Mouse (Mus musculus): ENCODE results near the gene Gm10719. TPM values are rescaled to one million over a fixed set of nuclear protein-coding genes. Genes with fewer than 3 reads are reported as not detected.
"Not testable (repeated sequence)": the region's sequence is repeated elsewhere in the genome, so short reads cannot be mapped to it uniquely, and the experiment has no call there.

Gene Gm10719
- total RNA-seq, 1 experiment from 2014 or later: 94.7 TPM

DNA sequence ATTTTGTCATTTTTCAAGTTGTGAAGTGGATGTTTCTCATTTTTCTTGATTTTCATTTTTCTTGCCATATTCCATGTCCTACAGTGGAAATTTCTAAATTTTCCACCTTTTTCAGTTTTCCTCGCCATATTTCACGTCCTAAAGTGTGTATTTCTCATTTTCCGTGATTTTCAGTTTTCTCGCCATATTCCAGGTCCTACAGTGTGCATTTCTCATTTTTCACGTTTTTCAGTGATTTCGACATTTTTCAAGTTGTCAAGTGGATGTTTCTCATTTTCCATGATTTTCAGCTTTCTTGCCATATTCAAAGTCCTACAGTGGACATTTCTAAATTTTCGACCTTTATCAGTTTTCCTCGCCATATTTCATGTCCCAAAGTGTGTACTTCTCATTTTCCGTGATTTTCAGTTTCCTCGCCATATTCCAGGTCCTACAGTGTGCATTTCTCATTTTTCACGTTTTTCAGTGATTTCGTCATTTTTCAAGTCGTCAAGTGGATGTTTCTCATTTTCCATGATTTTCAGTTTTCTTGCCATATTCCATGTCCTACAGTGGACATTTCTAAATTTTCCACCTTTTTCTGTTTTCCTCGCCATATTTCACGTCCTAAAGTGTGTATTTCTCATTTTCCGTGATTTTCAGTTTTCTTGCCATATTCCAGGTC, 6.9 kb downstream of the Gm10719 start:
- not testable (repeated sequence) for ATAC-seq (ENCODE audit: extremely low read depth, insufficient number of reproducible peaks, low FRiP score, poor library complexity, severe bottlenecking)

DNA sequence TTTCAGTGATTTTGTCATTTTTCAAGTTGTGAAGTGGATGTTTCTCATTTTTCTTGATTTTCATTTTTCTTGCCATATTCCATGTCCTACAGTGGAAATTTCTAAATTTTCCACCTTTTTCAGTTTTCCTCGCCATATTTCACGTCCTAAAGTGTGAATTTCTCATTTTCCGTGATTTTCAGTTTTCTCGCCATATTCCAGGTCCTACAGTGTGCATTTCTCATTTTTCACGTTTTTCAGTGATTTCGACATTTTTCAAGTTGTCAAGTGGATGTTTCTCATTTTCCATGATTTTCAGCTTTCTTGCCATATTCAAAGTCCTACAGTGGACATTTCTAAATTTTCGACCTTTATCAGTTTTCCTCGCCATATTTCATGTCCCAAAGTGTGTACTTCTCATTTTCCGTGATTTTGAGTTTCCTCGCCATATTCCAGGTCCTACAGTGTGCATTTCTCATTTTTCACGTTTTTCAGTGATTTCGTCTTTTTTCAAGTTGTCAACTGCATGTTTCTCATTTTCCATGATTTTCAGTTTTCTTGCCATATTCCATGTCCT, 7.8 kb downstream of the Gm10719 start, which contains the start of gene Gm10717:
Gene Gm10717 (plus strand): TSS at position 506 of the 556 bp plus-strand sequence.
- not testable (repeated sequence) for ATAC-seq (ENCODE audit: extremely low read depth, insufficient number of reproducible peaks, low FRiP score, poor library complexity, severe bottlenecking)

DNA sequence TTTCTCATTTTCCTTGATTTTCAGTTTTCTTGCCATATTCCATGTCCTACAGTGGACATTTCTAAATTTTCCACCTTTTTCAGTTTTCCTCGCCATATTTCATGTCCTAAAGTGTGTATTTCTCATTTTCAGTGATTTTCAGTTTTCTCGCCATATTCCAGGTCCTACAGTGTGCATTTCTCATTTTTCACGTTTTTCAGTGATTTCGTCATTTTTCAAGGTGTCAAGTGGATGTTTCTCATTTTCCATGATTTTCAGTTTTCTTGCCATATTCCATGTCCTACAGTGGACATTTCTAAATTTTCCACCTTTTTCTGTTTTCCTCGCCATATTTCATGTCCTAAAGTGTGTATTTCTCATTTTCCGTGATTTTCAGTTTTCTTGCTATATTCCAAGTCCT, 8.4 kb downstream of the Gm10719 start:
- ATAC-seq (ENCODE audit: extremely low read depth, insufficient number of reproducible peaks, low FRiP score, poor library complexity, severe bottlenecking): not testable (repeated sequence)

DNA sequence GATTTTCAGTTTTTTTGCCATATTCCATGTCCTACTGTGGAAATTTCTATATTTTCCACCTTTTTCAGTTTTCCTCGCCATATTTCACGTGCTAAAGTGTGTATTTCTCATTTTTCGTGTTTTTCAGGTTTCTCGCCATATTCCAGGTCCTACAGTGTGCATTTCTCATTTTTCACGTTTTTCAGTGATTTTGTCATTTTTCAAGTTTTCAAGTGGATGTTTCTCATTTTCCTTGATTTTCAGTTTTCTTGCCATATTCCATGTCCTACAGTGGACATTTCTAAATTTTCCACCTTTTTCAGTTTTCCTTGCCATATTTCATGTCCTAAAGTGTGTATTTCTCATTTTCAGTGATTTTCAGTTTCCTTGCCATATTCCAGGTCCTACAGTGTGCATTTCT, 8.9 kb downstream of the Gm10719 start:
- not testable (repeated sequence) for ATAC-seq (ENCODE audit: extremely low read depth, insufficient number of reproducible peaks, low FRiP score, poor library complexity, severe bottlenecking)

DNA sequence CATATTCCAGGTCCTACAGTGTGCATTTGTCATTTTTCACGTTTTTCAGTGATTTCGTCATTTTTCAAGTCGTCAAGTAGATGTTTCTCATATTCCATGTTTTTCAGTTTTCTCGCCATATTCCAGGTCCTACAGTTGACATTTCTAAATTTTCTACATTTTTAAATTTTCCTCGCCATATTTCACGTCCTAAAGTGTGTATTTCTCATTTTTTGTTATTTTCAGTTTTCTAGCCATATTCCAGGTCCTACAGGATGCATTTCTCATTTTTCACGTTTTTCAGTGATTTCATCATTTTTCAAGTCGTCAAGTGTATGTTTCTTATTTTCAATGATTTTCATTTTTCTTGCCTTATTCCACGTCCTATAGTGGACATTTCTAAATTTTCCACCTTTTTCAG, 9.5 kb downstream of the Gm10719 start:
- not testable (repeated sequence) for ATAC-seq (ENCODE audit: extremely low read depth, insufficient number of reproducible peaks, low FRiP score, poor library complexity, severe bottlenecking)

DNA sequence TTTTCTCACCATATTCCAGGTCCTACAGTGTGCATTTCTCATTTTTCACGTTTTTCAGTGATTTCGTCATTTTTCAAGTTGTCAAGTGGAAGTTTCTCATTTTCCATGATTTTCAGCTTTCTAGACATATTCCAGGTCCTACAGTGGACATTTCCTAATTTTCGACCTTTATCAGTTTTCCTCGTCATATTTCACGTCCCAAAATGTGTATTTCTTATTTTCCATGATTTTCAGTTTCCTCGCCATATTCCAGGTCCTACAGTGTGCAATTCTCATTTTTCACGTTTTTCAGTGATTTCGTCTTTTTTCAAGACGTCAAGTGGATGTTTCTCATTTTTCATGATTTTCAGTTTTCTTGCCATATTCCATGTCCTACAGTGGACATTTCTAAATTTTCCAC, 10.0 kb downstream of the Gm10719 start:
- ATAC-seq (ENCODE audit: extremely low read depth, insufficient number of reproducible peaks, low FRiP score, poor library complexity, severe bottlenecking): not testable (repeated sequence)

DNA sequence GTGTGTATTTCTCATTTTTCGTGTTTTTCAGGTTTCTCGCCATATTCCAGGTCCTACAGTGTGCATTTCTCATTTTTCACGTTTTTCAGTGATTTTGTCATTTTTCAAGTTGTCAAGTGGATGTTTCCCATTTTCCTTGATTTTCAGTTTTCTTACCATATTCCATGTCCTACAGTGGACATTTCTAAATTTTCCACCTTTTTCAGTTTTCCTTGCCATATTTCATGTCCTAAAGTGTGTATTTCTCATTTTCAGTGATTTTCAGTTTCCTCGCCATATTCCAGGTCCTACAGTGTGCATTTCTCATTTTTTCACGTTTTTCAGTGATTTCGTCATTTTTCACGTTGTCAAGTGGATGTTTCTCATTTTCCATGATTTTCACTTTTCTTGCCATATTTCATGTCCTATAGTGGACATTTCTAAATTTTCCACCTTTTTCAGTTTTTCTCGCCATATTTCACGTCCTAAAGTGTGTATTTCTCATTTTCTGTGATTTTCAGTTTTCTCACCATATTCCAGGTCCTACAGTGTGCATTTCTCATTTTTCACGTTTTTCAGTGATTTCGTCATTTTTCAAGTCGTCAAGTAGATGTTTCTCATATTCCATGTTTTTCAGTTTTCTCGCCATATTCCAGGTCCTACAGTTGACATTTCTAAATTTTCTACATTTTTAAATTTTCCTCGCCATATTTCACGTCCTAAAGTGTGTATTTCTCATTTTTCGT, 12.2 kb downstream of the Gm10719 start:
- ATAC-seq (ENCODE audit: extremely low read depth, insufficient number of reproducible peaks, low FRiP score, poor library complexity, severe bottlenecking): not testable (repeated sequence)

DNA sequence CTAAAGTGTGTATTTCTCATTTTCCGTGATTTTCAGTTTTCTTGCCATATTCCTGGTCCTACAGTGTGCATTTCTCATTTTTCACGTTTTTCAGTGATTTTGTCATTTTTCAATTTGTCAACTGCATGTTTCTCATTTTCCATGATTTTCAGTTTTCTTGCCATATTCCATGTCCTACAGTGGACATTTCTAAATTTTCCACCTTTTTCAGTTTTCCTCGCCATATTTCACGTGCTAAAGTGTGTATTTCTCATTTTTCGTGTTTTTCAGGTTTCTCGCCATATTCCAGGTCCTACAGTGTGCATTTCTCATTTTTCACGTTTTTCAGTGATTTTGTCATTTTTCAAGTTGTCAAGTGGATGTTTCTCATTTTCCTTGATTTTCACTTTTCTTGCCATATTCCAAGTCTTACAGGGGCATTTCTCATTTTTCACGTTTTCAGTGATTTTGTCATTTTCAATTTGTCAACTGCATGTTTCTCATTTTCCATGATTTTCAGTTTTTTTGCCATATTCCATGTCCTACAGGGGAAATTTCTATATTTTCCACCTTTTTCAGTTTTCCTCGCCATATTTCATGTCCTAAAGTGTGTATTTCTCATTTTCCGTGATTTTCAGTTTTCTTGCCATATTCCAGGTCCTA, 13.6 kb downstream of the Gm10719 start:
- ATAC-seq (ENCODE audit: extremely low read depth, insufficient number of reproducible peaks, low FRiP score, poor library complexity, severe bottlenecking): not testable (repeated sequence)

DNA sequence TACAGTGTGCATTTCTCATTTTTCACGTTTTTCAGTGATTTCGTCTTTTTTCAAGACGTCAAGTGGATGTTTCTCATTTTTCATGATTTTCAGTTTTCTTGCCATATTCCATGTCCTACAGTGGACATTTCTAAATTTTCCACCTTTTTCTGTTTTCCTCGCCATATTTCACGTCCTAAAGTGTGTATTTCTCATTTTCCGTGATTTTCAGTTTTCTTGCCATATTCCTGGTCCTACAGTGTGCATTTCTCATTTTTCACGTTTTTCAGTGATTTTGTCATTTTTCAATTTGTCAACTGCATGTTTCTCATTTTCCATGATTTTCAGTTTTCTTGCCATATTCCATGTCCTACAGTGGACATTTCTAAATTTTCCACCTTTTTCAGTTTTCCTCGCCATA, 17.1 kb downstream of the Gm10719 start, which contains the start of gene Gm17535:
Gene Gm17535 (plus strand): TSS at position 301 of the 400 bp plus-strand sequence.
- ATAC-seq (ENCODE audit: extremely low read depth, insufficient number of reproducible peaks, low FRiP score, poor library complexity, severe bottlenecking): not testable (repeated sequence)

DNA sequence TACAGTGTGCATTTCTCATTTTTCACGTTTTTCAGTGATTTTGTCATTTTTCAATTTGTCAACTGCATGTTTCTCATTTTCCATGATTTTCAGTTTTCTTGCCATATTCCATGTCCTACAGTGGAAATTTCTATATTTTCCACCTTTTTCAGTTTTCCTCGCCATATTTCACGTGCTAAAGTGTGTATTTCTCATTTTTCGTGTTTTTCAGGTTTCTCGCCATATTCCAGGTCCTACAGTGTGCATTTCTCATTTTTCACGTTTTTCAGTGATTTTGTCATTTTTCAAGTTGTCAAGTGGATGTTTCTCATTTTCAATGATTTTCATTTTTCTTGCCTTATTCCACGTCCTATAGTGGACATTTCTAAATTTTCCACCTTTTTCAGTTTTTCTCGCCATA, 19.4 kb downstream of the Gm10719 start, which contains the start of gene Gm10715:
Gene Gm10715 (plus strand): TSS at position 301 of the 400 bp plus-strand sequence.
- ATAC-seq (ENCODE audit: extremely low read depth, insufficient number of reproducible peaks, low FRiP score, poor library complexity, severe bottlenecking): not testable (repeated sequence)

DNA sequence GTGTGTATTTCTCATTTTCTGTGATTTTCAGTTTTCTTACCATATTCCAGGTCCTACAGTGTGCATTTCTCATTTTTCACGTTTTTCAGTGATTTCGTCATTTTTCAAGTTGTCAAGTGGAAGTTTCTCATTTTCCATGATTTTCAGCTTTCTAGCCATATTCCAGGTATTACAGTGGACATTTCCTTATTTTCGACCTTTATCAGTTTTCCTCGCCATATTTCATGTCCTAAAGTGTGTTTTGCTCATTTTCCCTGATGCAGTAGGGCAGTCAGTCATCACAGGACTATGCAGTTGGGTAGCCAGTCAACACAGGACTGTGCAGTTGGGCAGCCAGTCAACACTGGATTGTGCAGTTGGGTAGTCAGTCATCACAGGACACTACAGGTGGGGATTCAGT, 21.0 kb downstream of the Gm10719 start:
- not testable (repeated sequence) for ATAC-seq (ENCODE audit: extremely low read depth, insufficient number of reproducible peaks, low FRiP score, poor library complexity, severe bottlenecking)

Other genes starting within 250 kb of the Gm10719 start
- 10.5 and 17.4 TPM in 2 replicates for gene Gm10722, start 16.5 kb upstream of the Gm10719 start, total RNA-seq (2017)
- gene Gm11168, start 14.1 kb upstream of the Gm10719 start, total RNA-seq (2017): 9.4 and 29.2 TPM in 2 replicates
- 22.1 and 40.0 TPM in 2 replicates for gene Gm10721, start 4.3 kb upstream of the Gm10719 start, total RNA-seq (2017)
- gene Gm10720, start 1.8 kb upstream of the Gm10719 start, total RNA-seq (2017): 3.7 and 9.6 TPM in 2 replicates
- gene Gm10718, start 6.1 kb downstream of the Gm10719 start, total RNA-seq (2017): 51.4 and 74.0 TPM in 2 replicates
- gene Gm10717, start 8.0 kb downstream of the Gm10719 start, total RNA-seq (2017): 77.2 and 107 TPM in 2 replicates
- 1.9 and 10.6 TPM in 2 replicates for gene Gm17535, start 17.2 kb downstream of the Gm10719 start, total RNA-seq (2017)
- gene Gm10715, start 19.5 kb downstream of the Gm10719 start, total RNA-seq (2017): 6.5 and 13.1 TPM in 2 replicates